Mouse (Mus musculus): ENCODE results near the gene Trim27. TPM values are rescaled to one million over a fixed set of nuclear protein-coding genes. Genes with fewer than 3 reads are reported as not detected.
A peak's percentile ranks its signal among the peaks of the same experiment; 100 is the strongest.

The Trim27 gene
- polyA plus RNA-seq, 1 experiment: 128 TPM

DNA sequence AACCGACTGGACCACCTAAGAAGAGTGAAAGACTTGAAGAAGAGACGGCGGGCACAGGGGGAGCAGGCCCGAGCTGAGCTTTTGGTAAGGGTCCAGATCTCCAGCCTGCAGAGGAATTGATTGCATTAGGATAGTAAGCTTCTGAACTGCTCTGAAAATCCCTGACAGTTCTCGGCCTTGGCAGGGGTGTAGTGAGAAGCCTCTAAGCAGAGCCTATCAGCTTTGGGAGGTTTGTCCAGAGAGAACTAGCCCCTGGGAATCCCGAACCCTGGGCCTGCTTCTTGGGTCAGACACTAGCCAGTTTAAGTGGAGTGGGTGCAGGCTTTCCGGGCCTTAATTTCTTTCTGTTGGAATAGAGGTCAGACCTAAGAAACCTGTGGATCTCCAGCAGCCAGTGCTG lies 2.8 kb downstream of the Trim27 start:
- Histone ChIP-seq H3K4me3 (ENCODE audit: low read depth, low read length) (peak overlapping the region; percentile 73), H3K27ac (ENCODE audit: insufficient read depth, low read length) (no peak overlapping the region), H3K9ac (ENCODE audit: low read depth, poor library complexity, severe bottlenecking) (peak overlapping the region; percentile 76), H3K4me1 (ENCODE audit: control insufficient read depth, insufficient read depth, low read length) (no peaks in the 10 kb centered on the region), H3K36me3 (ENCODE audit: control insufficient read depth, insufficient read depth, low read length, poor library complexity, severe bottlenecking) (peaks cover 53% of the 10 kb centered on the region), H3K9me3 (replicated peaks; ENCODE audit: control insufficient read depth, insufficient read depth, low read length, poor library complexity, severe bottlenecking) (no peaks in the 10 kb centered on the region), H3K27me3 (ENCODE audit: control insufficient read depth, insufficient read depth, low read length, poor library complexity, severe bottlenecking) (no peaks in the 10 kb centered on the region)
- no peak for TF ChIP-seq EP300 (IDR thresholded peaks at IDR 0.05; ENCODE audit: insufficient read depth, low read depth, low read length)
- TF ChIP-seq CTCF (IDR thresholded peaks at IDR 0.05; ENCODE audit: low read depth, low read length): no peak
- TF ChIP-seq POLR2A (IDR thresholded peaks at IDR 0.05; ENCODE audit: insufficient read depth, low read length): no peak

GRCm38 (mm10) chr13:21183066-21183465 lies 3.8 kb downstream of the Trim27 start:
- H3K27me3 ChIP-seq (ENCODE audit: control insufficient read depth, insufficient read depth, low read length, poor library complexity, severe bottlenecking): no peaks in the 10 kb centered on the region
- H3K9me3 ChIP-seq (replicated peaks; ENCODE audit: control insufficient read depth, insufficient read depth, low read length, poor library complexity, severe bottlenecking): no peaks in the 10 kb centered on the region
- no peak overlapping the region for H3K27ac ChIP-seq (ENCODE audit: insufficient read depth, low read length)
- TF ChIP-seq EP300 (IDR thresholded peaks at IDR 0.05; ENCODE audit: insufficient read depth, low read depth, low read length) (no peak), POLR2A (IDR thresholded peaks at IDR 0.05; ENCODE audit: insufficient read depth, low read length) (no peak), CTCF (IDR thresholded peaks at IDR 0.05; ENCODE audit: low read depth, low read length) (no peak)
- H3K4me1 ChIP-seq (ENCODE audit: control insufficient read depth, insufficient read depth, low read length): no peaks in the 10 kb centered on the region
- no peak overlapping the region; the same call in 1 of the 2 replicates for H3K4me3 ChIP-seq (ENCODE audit: low read depth, low read length)
- no peak overlapping the region for H3K9ac ChIP-seq (ENCODE audit: low read depth, poor library complexity, severe bottlenecking)
- H3K36me3 ChIP-seq (ENCODE audit: control insufficient read depth, insufficient read depth, low read length, poor library complexity, severe bottlenecking): peaks cover 64% of the 10 kb centered on the region

DNA sequence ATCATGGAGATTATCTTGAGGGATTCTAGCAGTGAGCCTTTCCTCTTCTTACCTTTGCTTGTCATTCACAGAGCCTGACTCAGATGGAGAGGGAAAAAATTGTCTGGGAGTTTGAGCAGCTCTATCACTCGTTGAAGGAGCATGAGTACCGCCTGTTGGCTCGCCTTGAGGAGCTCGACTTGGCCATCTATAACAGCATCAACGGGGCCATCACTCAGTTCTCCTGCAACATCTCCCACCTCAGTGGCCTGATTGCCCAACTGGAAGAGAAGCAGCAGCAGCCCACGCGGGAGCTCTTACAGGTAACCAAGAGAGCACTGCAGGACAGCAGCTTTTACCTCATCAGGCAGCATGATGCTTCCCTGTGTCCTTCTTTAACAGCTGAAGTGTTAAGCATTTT lies 4.4 kb downstream of the Trim27 start:
- H3K9ac ChIP-seq (ENCODE audit: low read depth, poor library complexity, severe bottlenecking): no peak overlapping the region
- H3K36me3 ChIP-seq (ENCODE audit: control insufficient read depth, insufficient read depth, low read length, poor library complexity, severe bottlenecking): peaks cover 70% of the 10 kb centered on the region
- no peak overlapping the region for H3K4me3 ChIP-seq (ENCODE audit: low read depth, low read length)
- no peaks in the 10 kb centered on the region for H3K4me1 ChIP-seq (ENCODE audit: control insufficient read depth, insufficient read depth, low read length)
- TF ChIP-seq EP300 (IDR thresholded peaks at IDR 0.05; ENCODE audit: insufficient read depth, low read depth, low read length) (no peak), CTCF (IDR thresholded peaks at IDR 0.05; ENCODE audit: low read depth, low read length) (no peak), POLR2A (IDR thresholded peaks at IDR 0.05; ENCODE audit: insufficient read depth, low read length) (no peak)
- H3K27ac ChIP-seq (ENCODE audit: insufficient read depth, low read length): no peak overlapping the region
- no peaks in the 10 kb centered on the region for H3K27me3 ChIP-seq (ENCODE audit: control insufficient read depth, insufficient read depth, low read length, poor library complexity, severe bottlenecking)
- H3K9me3 ChIP-seq (replicated peaks; ENCODE audit: control insufficient read depth, insufficient read depth, low read length, poor library complexity, severe bottlenecking): no peaks in the 10 kb centered on the region

DNA sequence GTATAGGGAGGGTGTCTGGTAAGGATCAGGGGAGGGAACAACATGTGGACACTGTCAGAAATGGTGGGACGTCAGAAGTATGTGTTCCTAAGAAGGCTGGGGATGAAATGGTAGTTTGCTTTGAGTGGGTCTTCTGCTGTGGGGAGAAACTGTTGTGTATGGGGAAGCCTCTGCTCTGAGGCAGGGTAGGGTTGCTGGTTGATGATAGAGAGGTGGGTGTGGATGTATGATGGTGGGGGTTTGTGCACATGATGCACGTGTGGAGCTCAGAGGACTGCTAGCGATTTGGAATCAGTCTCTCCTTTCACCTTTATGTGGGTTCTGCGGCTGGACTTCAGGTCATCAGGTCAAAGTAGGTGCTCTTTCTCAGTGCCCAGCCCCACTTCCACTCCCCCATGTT lies 6.3 kb downstream of the Trim27 start:
- H3K9ac ChIP-seq (ENCODE audit: low read depth, poor library complexity, severe bottlenecking): no peak overlapping the region
- H3K4me3 ChIP-seq (ENCODE audit: low read depth, low read length): no peak overlapping the region
- no peaks in the 10 kb centered on the region for H3K4me1 ChIP-seq (ENCODE audit: control insufficient read depth, insufficient read depth, low read length)
- H3K27me3 ChIP-seq (ENCODE audit: control insufficient read depth, insufficient read depth, low read length, poor library complexity, severe bottlenecking): no peaks in the 10 kb centered on the region
- H3K27ac ChIP-seq (ENCODE audit: insufficient read depth, low read length): no peak overlapping the region
- H3K36me3 ChIP-seq (ENCODE audit: control insufficient read depth, insufficient read depth, low read length, poor library complexity, severe bottlenecking): peaks cover 87% of the 10 kb centered on the region
- no peaks in the 10 kb centered on the region for H3K9me3 ChIP-seq (replicated peaks; ENCODE audit: control insufficient read depth, insufficient read depth, low read length, poor library complexity, severe bottlenecking)
- no peak for TF ChIP-seq POLR2A (IDR thresholded peaks at IDR 0.05; ENCODE audit: insufficient read depth, low read length)
- TF ChIP-seq CTCF (IDR thresholded peaks at IDR 0.05; ENCODE audit: low read depth, low read length): no peak
- TF ChIP-seq EP300 (IDR thresholded peaks at IDR 0.05; ENCODE audit: insufficient read depth, low read depth, low read length): no peak

- Histone ChIP-seq H3K9ac (ENCODE audit: low read depth, poor library complexity, severe bottlenecking) (no peak overlapping the region), H3K36me3 (ENCODE audit: control insufficient read depth, insufficient read depth, low read length, poor library complexity, severe bottlenecking) (peaks cover 33% of the 10 kb centered on the region), H3K27ac (ENCODE audit: insufficient read depth, low read length) (no peak overlapping the region), H3K27me3 (ENCODE audit: control insufficient read depth, insufficient read depth, low read length, poor library complexity, severe bottlenecking) (no peaks in the 10 kb centered on the region), H3K4me1 (ENCODE audit: control insufficient read depth, insufficient read depth, low read length) (peaks cover 1% of the 10 kb centered on the region), H3K4me3 (ENCODE audit: low read depth, low read length) (no peak overlapping the region), H3K9me3 (replicated peaks; ENCODE audit: control insufficient read depth, insufficient read depth, low read length, poor library complexity, severe bottlenecking) (no peaks in the 10 kb centered on the region)
- TF ChIP-seq POLR2A (IDR thresholded peaks at IDR 0.05; ENCODE audit: insufficient read depth, low read length) (no peak), CTCF (IDR thresholded peaks at IDR 0.05; ENCODE audit: low read depth, low read length) (no peak), EP300 (IDR thresholded peaks at IDR 0.05; ENCODE audit: insufficient read depth, low read depth, low read length) (no peak)
Observed at GRCm38 (mm10) chr13:21195406-21196228, 16.4 kb downstream of the Trim27 start.

GRCm38 (mm10) chr13:21197721-21198120 lies 18.5 kb downstream of the Trim27 start:
- TF ChIP-seq EP300 (IDR thresholded peaks at IDR 0.05; ENCODE audit: insufficient read depth, low read depth, low read length): no peak
- Histone ChIP-seq H3K9me3 (replicated peaks; ENCODE audit: control insufficient read depth, insufficient read depth, low read length, poor library complexity, severe bottlenecking) (no peaks in the 10 kb centered on the region), H3K4me1 (ENCODE audit: control insufficient read depth, insufficient read depth, low read length) (peaks cover 1% of the 10 kb centered on the region), H3K4me3 (ENCODE audit: low read depth, low read length) (no peak overlapping the region), H3K27me3 (ENCODE audit: control insufficient read depth, insufficient read depth, low read length, poor library complexity, severe bottlenecking) (no peaks in the 10 kb centered on the region), H3K9ac (ENCODE audit: low read depth, poor library complexity, severe bottlenecking) (no peak overlapping the region), H3K27ac (ENCODE audit: insufficient read depth, low read length) (no peak overlapping the region), H3K36me3 (ENCODE audit: control insufficient read depth, insufficient read depth, low read length, poor library complexity, severe bottlenecking) (peaks cover 13% of the 10 kb centered on the region)
